Mouse (Mus musculus): ENCODE data around the gene Letm1. TPM values are rescaled to one million over a fixed set of nuclear protein-coding genes. Genes with fewer than 3 reads are reported as not detected.

The Letm1 gene
- total RNA-seq (2022): 100 to 1,000 TPM in 1 of 4 experiments, 10 to 100 TPM in 3; 94.3 to 103 (median 95.4) TPM

DNA sequence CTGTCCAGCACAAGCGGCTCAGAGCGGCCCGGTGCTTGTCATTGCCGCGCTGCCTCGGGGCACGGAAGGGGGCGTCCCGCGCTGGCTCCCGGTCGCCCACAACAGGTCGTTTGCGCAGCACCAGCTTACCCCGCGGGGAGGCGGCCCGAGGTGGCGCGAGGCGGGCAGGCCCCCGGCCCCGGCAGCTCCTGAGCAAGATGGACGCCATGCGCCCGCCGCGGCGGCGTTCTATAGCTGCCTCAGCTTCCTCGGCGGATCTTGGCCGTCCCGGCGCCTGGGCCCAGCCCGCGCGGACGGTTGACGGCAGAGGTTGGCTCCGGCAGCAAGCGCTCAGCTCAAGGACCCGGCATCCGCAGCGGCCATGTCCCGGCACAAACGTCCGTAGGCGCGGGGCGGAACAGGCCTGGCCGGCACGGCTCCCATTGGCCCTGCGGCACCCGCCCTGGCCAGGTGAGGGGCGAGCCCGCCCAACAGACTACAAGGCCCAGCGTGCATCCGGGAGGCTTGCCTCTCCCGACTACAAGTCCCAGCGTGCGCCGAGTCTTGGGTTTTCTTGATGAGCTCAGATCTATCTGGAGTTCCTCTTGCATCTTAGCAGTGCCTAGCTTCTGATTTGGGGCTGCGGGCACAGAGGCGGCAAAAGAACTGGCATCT lies at the start of gene Letm1:
Gene Letm1, minus strand, starts transcription at position 473 of the 654 bp plus-strand sequence.
- peak; percentile 88 to 97 for DNase-seq (ENCODE audit: low spot score in 2 of 2)

DNA sequence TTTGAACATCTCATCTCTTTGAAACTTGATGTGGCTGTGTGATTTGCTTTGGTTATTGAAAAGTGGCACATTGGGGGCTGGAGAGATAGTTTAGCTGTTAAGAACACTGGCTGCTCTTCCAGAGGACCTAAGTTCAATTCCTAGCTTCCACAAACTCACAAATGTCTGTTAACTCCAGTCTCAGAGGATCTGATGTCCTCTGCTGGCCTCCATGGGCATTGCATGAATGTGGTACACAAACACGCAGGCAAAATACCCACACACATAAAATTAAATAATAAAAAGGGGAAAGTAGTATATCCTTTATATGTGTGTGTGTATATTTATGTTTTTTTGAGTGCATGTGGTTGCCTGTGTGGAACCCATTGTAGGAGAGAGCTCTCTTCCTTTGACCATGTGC lies 48.2 kb upstream of the Letm1 start:
- DNase-seq (ENCODE audit: low spot score in 2 of 2): no peak

DNA sequence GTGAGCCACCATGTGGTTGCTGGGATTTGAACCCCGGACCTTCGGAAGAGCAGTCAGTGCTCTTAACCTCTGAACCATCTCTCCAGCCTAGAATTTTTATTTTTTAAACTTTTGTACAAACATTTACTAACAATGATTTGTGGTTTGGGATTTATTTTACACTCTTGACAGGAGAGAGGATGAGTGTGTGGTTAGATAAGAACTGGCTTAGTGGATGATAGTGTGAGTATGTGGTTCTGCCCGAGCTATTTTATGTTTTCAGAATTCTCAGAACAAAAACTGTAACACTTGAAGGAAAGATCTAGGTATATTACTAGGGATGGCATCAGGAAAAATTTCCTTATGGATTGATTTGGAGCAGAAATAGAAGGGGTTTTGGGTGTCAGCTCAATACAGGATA lies 47.3 kb upstream of the Letm1 start:
- no peak for DNase-seq (ENCODE audit: low spot score in 2 of 2)

DNA sequence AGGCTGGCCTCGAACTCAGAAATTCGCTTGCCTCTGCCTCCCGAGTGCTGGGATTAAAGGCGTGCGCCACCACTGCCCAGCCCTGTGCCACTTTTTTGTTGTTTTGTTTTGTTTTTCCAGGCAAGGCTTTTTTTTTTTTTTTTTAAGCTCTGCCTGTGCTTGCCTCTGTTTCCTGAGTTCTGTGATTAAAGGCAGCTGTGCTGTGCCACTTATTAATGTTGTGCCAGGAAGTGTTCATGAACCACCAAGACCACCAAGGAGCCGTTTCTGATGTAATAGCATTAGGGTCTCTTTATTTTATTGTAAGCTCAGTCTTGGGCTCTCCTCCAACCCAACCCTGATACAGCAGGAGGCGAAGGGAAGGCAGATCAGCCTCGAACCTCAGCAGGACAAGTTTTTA lies 45.5 kb upstream of the Letm1 start:
- no peak for DNase-seq (ENCODE audit: low spot score in 2 of 2)

DNA sequence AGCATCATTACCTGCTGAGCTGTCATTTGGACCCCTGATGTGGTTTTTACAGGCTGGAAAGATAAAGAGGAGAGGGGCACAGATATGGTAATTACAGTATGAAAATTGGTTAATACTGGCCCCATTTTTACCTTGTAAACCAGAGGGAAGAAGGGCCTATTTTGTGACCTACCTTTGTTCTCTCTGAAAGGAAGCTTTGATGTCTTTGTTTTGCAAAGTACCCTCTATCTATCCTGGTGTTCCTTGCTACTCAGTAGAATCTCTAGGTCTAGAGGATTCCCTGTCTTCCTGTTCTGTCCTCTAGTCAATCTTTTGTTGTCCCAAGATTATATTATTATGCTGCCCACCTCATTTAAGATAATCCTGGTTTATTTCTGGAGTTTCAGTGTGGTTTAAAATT lies 43.4 kb upstream of the Letm1 start:
- DNase-seq (ENCODE audit: low spot score in 2 of 2): no peak

DNA sequence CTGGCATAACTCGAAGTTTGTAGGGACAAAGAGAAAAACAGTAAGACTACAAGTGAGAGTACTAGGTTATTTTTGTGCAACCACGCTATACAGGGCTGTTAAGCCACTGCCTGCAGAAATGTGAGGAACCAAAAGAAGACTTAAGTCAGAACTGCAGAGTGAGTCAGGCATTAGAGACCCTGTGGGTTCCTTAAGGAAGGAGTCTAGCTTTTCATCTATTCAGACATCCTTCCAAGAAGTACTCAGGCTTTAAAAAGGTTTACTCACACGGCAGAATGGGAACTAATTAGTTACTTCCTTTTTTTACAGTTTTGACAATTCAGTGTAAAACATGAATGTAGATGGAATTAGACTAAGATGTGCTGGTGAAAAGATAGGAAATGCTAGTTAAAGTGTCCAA lies 39.8 kb upstream of the Letm1 start:
- DNase-seq (ENCODE audit: low spot score in 2 of 2): no peak

DNA sequence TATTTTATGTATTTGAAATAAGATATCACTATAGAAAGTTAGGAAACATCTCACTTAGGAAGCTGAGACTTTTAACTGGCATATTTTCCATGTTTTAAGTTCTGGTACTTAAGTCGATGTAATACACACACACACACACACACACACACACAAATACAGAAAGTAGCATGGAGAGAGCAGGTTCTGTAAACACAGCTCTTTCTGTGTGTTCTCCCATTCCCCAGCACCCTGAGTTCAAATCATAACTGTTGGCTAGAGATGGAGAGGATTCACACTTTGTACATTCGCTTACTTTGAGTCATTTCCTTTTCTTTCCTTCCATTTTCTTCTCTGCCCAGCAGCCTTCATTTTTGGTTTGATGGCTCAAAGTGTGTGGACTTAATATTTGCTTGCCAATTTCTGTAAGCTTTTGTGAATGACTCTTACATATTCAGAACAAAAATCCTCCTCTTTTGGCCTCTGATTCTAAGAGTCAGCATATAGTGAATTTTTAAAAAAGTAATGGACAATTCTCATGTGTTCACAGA lies 39.3 kb upstream of the Letm1 start:
- DNase-seq (ENCODE audit: low spot score in 2 of 2): no peak

DNA sequence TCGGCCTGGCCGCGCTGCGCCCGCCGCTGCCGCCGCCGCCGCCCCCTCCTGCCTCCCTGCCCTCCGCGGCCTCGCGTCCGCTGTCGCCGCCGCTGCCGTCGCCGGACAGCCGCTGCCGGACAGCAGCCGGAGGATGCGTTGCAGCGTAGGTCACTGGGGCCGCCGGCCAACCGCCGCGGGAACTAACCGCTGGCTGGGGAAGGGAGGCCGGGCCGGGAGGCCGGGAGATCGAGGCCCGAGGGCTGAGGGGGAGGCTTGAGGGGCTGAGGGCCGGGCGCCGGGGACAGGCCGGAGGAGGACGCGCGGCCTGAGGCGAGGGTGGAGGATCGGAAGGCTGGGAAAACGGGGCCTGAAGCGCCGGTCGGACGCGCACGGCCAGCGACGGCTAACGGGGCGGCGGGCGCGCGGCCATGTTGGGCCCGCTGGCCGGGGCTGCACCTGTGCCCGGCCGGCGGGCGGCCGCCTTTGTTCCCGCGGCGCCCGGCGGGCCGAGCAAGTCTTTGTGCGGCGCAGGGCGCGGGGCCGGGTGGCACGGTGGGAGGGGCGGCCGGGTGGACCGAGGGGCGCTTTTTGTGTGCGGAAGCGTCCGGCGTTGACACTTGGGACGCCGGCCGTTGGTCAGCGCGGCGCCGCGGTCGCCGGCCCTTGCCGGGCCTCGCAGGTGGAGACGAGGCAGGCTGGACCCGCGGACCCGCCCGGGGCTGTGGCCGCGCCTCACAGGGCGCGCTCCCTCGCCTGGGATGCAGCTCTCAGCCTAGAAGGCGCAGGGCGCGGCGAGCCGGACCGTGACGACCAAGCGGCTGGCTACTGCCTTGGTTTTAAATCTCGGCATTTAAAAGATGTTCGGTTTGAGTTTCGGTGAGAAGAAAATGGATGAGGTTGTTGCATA lies 38.4 kb upstream of the Letm1 start:
- peak; percentile 20 to 25 for DNase-seq (ENCODE audit: low spot score in 2 of 2)

DNA sequence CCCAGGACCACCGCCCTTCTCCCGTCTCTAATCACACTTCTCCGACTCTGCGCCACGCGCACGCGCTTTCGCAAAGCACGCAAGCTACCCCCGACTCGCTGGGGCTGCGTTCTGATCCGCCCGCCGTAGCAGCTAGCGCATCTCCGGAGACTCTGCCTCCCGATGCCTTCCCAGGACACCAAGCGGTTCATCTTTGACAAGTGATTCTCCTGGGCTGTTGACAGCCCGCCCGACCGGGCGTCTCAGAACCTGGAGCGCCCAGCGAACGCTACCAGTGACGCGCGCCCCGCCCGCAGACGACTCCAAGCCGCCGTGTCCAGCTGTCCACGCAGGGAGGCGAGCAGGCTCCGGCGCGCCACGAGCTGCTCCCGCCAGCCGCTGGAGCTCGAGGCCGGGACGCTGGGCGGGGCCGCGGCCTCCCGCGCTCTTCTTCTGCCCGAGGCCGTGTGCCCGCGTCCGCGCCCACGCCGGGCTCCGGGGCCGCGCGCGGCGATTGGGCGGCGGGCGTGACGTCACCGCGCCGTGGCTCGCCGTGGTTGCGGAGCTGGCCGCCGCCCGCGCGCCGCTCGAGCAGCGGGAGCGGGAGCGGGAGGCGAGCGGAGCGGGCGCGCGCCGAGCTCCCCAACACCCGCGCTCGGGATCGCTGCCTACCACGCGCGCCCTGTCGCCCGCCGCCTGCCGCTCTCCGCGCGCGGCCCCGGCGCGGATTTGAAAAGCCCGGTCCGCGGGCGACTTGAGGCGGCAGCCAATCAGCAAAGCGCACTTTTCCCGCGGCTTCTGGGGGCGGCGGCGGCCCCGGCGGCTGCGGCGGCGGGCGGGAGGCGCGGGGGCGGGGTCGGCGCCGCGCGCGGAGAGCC lies 37.5 kb upstream of the Letm1 start, which contains the start of gene Nsd2:
Gene Nsd2, plus strand, starts transcription at position 850 of the 857 bp plus-strand sequence.
- DNase-seq (ENCODE audit: low spot score in 2 of 2): peak; percentile 71 to 93

DNA sequence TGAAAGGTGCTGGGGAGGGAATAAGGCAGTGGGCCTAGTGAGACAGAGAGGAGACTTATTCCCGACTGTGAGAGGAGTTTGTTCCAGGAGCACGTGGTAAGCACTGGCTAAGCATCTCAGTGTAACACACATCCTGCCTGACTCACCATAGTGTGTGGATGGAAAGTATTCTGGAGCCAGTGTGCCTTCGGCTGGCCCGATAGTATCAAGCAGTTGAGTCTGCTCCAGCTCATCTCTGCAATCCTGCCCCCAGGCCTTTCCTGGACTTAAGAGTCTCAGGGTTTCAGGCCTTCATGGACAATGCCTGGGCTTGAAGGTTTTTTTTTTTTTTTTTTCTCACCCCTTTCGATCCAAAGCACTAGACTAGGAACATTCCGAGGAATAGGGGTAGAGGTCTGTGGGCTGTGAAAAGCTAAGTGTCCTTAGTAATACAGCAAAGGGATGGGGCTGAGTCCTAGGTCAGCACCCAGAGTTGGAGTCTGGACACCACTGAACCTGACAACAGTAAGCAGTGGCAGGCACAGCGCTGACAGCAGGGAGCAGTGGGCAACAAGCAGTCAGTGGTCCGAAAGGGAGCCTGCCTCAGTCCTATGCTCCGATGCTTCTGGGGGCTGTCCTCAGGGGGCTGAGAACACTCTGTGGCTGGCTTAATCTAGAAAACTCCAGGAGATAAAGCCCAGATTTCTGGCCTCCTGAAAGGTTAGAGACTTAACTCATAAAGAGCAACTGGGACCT lies 36.7 kb upstream of the Letm1 start:
- DNase-seq (ENCODE audit: low spot score in 2 of 2): peak; percentile 18 to 56

DNA sequence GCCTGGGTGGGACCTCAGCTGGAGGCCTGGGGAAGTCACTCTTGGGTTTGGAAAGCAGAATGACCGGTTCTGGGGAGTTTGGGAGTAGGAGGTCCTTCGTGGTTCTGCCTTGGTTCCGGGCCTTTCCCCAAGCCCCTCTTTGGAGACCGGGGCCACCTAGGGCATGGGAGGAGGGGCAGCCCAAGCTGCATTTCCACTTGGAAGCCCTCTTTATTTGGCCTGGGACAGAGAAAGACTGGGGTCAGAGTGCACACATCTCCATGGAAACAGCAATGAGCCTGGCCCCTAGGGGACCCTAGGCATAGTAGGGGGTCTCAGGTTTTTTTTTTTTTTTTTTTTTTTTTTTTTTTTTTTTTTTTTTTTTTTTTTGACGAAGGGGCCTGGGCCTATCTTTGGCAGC lies 35.5 kb upstream of the Letm1 start:
- no peak for DNase-seq (ENCODE audit: low spot score in 2 of 2)

DNA sequence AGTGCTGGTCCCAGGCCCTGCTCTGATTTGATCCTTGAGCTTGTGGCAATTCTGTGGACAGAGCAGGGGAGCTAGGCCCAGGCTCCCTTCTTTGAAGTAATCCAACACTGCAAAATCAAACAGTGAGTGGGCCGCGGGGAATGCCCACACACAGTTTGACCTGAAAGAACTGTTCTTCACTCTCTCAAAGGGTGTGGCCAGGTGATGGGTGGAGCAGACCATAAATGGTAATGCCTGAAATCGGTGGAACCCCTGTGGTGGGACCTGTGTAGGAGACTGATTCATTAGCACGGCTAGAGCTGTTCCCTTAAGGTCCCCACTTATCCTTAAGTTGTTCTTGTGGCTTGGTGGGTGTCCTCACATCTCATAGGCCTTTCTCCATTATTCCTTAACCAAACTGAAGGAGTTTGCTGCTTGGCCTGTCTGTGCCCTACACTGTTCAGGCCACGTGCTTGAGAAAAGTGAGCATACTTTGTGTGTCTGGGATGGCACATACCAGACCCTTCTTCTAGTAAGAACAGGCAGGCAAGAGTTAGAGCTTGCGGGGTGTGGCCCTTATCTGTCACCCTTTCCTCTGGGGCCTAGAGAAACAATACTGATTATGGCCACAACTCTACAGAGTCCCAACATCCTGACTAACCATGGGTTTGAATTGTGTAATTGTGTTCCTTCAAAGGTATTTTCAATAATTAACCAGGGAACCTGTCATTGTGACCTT lies 33.5 kb upstream of the Letm1 start:
- no peak for DNase-seq (ENCODE audit: low spot score in 2 of 2)

DNA sequence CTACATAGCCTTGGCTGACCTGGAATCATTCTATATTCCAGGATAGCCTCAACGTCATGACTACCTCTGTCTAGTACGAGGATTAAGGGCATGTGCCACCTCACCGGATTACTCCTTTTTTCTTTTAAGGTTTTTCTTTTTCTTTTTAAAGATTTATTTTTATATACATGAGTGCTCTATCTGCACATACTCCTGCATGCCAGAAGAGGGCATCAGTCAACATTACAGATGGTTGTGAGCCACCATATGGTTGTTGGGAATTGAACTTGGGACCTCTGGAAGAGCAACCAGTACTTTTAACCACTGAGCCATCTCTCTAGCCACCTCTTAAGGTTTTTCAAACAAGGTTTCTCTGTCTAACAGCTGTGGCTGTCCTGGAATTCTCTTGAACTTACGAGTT lies 28.9 kb upstream of the Letm1 start:
- no peak for DNase-seq (ENCODE audit: low spot score in 2 of 2)

DNA sequence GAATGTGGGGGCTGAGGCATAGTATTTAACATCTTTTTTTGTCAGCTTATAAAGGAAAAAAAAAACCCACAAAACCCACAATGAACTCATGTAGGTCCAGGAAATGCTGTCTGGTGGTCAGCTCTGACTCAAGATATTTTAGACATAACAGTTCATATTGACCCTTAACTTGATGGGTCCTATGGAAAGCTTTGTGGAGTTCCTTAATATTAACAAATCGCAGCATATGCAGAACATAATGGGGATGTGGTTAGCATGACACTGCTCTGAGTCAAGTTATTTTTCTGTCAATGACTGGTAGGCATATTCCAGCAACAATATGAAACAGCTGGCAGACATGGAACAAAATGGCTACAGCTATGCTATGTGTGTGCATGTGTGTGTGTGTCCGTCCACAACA lies 20.7 kb upstream of the Letm1 start:
- no peak for DNase-seq (ENCODE audit: low spot score in 2 of 2)

DNA sequence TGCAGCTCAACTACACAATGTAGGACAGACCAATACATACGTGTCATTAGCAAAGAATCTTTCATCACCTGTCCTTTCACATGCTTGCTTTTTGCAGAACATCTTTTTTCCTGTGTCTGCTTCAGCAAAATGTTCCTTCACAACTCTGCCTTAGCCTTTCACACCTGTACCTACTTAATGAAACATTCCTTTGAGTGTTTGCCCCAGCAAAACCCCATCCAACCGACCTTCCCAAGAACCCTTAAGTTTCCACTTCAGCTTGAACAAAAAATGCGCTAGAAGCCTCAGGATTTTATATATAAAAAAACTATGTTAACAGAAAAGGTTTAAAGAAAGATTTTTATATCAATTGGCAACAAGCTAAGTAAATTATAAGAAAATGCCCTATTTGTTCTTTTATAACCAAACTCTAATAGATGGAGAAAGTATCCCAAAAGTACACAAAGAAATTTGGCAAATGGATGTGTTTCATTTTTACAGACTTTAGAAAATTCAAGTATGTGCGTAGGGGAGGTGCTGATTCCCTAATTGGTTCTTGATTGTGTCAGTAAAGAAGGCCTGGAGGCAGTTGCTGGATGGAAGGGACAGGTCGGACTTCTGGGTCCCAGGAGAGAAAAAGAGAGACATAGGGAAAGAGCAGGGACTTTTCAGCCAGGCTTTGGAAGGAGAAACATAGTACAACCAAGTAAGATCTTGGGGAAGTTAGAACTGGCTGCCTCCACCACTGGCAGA lies 9.5 kb upstream of the Letm1 start:
- no peak for DNase-seq (ENCODE audit: low spot score in 2 of 2)

DNA sequence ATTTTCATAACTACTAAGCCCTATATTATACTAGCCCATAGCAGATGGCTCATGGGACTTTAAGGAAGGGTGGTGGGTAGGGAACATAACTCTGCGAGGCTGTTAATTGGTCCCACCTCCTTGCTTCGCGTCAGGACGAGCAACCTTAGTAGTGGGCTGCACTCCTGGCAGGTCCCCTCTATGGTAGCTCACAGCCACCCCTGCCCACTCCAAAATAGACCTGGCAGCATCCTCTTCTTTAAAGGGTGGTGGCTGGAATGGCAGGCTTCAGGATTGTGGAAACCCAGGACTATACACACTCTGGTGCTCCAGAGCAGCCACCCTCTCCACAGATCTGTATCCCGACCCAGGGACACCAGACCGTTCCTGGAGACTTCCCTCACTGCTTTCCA lies 378 bp upstream of the Letm1 start:
- no peak for DNase-seq (ENCODE audit: low spot score in 2 of 2)

DNA sequence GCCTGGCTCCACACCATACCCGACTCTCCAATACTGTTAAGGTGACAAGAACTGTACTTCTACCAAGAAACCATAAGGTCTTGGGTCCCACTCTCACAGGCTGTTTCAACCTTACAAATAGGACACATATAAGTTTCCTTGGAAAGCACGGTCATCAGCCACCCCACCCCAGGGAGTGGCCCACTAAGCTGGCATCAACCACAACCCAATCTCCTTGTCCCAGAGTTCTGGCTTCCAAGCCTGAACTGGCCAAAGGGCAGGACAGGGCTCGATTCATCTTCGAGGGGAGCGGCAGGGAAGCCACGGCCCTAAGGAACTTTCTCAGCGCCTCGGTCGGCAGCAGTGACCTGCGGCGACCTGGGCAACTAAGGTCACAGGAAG lies 663 bp downstream of the Letm1 start:
- no peak for DNase-seq (ENCODE audit: low spot score in 2 of 2)

DNA sequence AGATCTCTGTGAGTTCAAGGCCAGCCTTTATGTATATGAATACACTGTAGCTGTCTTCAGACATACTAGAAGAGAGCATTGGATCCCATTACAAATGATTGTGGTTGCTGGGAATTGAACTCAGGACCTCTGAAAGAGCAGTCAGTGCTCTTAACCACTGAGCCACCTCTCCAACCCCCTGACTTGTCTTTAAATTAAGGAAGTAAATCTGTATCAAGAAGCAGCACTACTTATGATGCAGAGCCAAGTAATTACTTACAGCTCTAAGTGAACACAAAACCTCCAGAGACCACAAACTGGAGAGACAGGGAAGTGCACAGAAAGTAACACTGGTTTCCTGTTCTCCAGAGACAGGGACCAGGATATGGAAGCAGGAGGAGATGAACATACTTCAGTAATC lies 5.4 kb downstream of the Letm1 start:
- DNase-seq (ENCODE audit: low spot score in 2 of 2): no peak

DNA sequence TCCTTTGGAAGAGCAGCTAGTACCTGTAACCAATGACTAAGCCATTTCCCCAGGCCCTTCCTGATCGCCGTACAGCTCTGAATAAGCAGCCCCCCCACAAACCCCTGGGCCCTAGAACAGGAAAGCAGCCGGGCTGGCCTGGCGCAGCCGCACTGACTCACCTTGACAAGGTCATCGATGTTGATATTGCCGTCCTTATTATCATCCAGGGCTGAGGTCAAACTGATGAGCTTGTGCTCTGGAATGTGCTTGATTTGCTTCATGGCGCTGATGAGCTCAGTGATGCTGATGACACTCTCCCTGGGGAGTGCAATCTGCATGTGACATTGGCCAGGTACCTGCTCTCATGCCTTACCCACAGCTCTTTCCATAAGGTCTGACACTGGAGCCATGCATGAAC lies 39.1 kb downstream of the Letm1 start:
- DNase-seq (ENCODE audit: low spot score in 2 of 2): no peak

DNA sequence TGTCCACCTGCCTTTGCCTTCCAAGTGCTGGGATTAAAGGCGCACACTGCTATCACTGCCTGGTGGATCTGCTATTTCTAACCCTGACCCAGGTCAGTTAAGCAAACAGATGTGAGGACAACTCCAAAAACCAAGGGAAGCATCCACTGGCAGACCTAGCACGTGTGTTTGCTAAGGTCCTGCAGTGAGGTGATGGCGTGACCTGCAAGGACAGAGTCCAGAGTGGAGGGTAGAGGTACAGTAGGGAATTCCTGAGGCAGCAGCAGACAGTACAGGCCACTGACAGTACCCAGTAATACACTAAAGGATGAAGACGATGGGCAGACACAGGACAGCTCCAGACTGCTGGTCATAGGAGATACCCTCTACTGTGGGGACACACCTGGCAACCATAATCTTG lies 42.1 kb downstream of the Letm1 start:
- no peak for DNase-seq (ENCODE audit: low spot score in 2 of 2)
